Mouse (Mus musculus) megakaryocyte, embryonic 14.5 days (primary cell): ENCODE results near the gene Emilin2. TPM values are rescaled to one million over a fixed set of nuclear protein-coding genes. Genes with fewer than 3 reads are reported as not detected.

Experiments
- H3K27me3 ChIP-seq: replicated peaks from 2 replicates; pipeline ENCODE3; 2012; ENCODE audit warnings: inconsistent platforms
- H3K36me3 ChIP-seq: replicated peaks from 2 replicates; pipeline ENCODE3; 2012; ENCODE audit warnings: low read length, inconsistent platforms, mixed read lengths
- H3K4me1 ChIP-seq: 2 replicates; pipeline ENCODE4 v1.6.1; 2012; ENCODE audit warnings: inconsistent platforms
- H3K4me3 ChIP-seq: replicated peaks from 2 replicates; pipeline ENCODE3; 2012; ENCODE audit warnings: moderate library complexity, mild to moderate bottlenecking, inconsistent platforms
- H3K9me3 ChIP-seq: 2 replicates; pipeline ENCODE4 v1.6.1; 2012; ENCODE audit warnings: inconsistent platforms
- FLI1 ChIP-seq: IDR thresholded peaks from 2 replicates; pipeline ENCODE4 v1.6.1; 2012; ENCODE audit warnings: low read length, inconsistent platforms, mixed read lengths
- GATA1 ChIP-seq: IDR thresholded peaks from 3 replicates; pipeline ENCODE4 v1.6.1; 2012; ENCODE audit warnings: mixed read lengths, low read length, inconsistent platforms, borderline replicate concordance
- polyA plus RNA-seq: library from polyadenylated mRNA; stranded (reverse); fragments of >175 nt; gene quantifications from 2 replicates; pipeline ENCODE4 v1.2.3, GENCODE M21; 2012; ENCODE audit warnings: low replicate concordance; ENCODE audit not compliant: insufficient read depth

Emilin2 gene
- polyA plus RNA-seq, 1 experiment: 271 TPM

DNA sequence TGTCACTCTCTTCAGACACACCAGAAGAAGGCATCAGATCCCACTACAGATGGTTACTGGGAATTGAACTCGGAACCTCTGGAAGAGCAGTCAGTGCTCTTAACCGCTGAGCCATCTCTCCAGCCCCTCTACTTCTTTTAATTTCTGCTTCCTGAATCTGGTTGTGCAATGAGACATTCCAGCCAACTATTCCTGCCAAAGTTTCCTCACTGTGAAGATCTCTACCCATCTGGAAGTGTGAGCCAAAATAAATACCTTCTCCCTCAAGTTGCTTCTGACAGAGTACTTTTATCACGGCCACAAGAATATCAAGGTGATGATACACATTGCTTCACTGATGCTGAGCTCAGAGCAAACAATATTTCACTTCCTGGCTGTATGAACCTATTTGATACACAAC, 7.6 kb upstream of the Emilin2 start:
- H3K36me3 ChIP-seq: no peaks in the 10 kb centered on the region
- H3K4me3 ChIP-seq: no peak overlapping the region
- H3K4me1 ChIP-seq: peaks cover 8% of the 10 kb centered on the region
- H3K27me3 ChIP-seq: peaks cover 2% of the 10 kb centered on the region
- H3K9me3 ChIP-seq: peaks cover 4% of the 10 kb centered on the region
- TF ChIP-seq FLI1 (no peak), GATA1 (no peak)

DNA sequence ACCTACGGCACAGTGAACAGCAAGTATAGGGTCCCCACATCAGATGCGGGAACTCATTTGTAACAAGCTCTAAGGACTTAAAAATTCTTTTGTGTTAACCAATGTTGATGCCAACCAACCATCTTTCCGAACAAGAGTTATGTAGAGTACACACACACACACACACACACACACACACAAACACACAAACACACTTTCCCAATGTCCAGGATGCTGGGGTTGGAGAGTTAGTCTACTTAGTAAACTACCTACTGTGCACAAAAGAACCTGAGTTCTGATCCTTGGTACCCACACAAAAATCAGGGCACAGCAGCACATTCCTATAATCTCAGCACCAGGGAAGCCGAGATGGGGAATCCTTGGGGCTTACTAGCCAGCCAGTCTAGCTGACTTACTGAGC, 5.8 kb upstream of the Emilin2 start:
- Histone ChIP-seq H3K9me3 (peaks cover 4% of the 10 kb centered on the region), H3K4me3 (no peak overlapping the region), H3K27me3 (peaks cover 2% of the 10 kb centered on the region), H3K4me1 (peaks cover 12% of the 10 kb centered on the region), H3K36me3 (no peaks in the 10 kb centered on the region)
- TF ChIP-seq FLI1 (no peak), GATA1 (no peak)

DNA sequence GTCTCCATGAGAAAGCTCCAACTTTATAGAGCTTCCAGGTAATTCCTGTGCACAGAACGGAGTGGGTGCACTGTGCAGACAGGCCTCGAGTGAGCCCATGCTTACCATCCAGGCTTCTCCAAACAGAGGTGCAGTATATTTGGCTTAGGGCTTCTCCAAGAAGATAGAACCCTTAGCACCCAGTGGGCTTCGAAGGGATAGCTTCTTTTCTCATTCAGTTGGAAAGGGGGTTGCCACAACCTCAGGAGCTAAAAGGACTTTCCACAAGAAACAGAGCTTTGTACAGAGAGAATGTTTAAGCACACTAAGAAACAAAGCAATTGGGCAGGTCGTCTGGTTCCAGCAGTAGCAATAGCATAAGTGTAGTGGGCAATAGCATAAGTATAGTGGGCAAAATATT, 2.5 kb upstream of the Emilin2 start:
- peaks cover 38% of the 10 kb centered on the region for H3K4me1 ChIP-seq
- no peaks in the 10 kb centered on the region for H3K9me3 ChIP-seq
- TF ChIP-seq FLI1 (no peak), GATA1 (no peak)
- no peaks in the 10 kb centered on the region for H3K36me3 ChIP-seq
- H3K4me3 ChIP-seq: no peak overlapping the region
- peaks cover 9% of the 10 kb centered on the region for H3K27me3 ChIP-seq

DNA sequence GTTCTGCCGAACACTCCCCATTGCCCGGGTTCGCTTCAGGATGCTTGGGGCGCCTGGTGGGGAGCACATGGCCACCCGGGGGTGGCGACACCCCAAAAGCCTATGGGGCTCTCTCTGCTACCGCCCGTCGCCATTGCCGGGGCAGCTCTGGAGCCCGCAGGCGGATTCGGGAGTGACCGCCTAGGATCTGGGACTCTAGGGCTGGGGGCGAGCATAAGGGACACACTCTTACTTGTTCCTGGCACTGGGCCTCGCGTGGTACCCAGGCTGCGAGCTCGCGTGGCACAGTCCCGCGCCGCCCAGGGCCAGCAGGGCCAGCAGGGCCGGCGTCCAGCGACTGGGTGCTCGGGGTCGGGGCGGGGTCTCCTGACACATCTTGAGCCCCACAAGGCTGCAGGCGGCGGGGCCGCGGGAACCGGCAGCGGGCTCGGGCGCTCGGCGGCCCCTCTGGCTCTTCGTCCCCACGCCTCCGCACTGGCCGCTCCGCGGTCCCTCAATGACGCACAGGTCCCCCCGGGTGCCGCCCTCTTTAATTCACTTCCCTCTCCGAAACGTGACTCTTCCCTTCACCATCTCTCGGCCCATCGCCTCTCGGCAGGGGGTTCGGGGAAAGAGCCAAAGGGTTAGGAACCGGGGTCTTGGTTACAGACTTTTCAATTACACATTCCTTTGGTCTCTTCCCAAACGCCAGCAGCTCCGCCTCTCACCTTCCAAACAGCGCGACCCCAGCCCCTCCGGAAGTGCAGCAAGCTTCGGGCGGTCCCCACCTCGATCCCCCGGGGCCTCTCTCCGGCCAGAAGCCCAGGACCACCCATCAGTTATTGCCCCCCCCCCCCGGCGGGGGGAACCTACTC, 1.1 kb downstream of the Emilin2 start:
- peaks cover 31% of the 10 kb centered on the region for H3K36me3 ChIP-seq
- H3K27me3 ChIP-seq: peaks cover 7% of the 10 kb centered on the region
- H3K4me3 ChIP-seq: peak overlapping the region; percentile 96
- H3K9me3 ChIP-seq: no peaks in the 10 kb centered on the region
- no peak for TF ChIP-seq GATA1
- no peak for TF ChIP-seq FLI1
- H3K4me1 ChIP-seq: peaks cover 68% of the 10 kb centered on the region

- H3K4me3 ChIP-seq: peak overlapping the region; percentile 96
- no peaks in the 10 kb centered on the region for H3K9me3 ChIP-seq
- peaks cover 77% of the 10 kb centered on the region for H3K4me1 ChIP-seq
- H3K27me3 ChIP-seq: peaks cover 7% of the 10 kb centered on the region
- H3K36me3 ChIP-seq: peaks cover 39% of the 10 kb centered on the region
- TF ChIP-seq FLI1 (no peak), GATA1 (no peak)
These were observed 1.9 kb downstream of the Emilin2 start for GRCm38 (mm10) chr17:71309711-71310485.

DNA sequence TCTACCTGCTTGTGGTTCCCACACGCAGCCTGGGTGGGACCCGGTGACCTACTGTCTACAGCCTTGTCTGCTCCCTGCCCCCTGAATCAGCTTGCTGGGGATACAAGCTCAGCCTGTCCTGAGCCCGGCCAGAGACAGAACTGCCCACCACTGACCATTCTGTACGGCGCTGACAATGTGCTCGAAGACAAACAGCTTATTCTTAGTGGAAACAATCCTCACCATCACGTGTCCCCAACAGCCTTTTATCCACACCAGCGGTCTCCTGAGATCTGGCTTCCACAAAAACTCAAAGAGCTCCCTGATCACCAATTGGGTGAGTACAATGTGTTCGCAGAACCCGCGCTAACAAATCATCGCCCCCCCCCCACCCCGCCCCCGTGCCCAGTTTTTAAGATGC, 2.6 kb downstream of the Emilin2 start:
- H3K27me3 ChIP-seq: peaks cover 7% of the 10 kb centered on the region
- H3K4me3 ChIP-seq: peak overlapping the region; percentile 96
- H3K36me3 ChIP-seq: peaks cover 47% of the 10 kb centered on the region
- TF ChIP-seq FLI1 (no peak), GATA1 (no peak)
- H3K4me1 ChIP-seq: peaks cover 84% of the 10 kb centered on the region
- no peaks in the 10 kb centered on the region for H3K9me3 ChIP-seq

- Histone ChIP-seq H3K4me3 (peak overlapping the region; percentile 78), H3K27me3 (peaks cover 7% of the 10 kb centered on the region), H3K36me3 (peaks cover 53% of the 10 kb centered on the region), H3K9me3 (no peaks in the 10 kb centered on the region), H3K4me1 (peaks cover 89% of the 10 kb centered on the region)
- TF ChIP-seq FLI1 (no peak), GATA1 (no peak)
These were observed 3.5 kb downstream of the Emilin2 start for GRCm38 (mm10) chr17:71308296-71308695.

DNA sequence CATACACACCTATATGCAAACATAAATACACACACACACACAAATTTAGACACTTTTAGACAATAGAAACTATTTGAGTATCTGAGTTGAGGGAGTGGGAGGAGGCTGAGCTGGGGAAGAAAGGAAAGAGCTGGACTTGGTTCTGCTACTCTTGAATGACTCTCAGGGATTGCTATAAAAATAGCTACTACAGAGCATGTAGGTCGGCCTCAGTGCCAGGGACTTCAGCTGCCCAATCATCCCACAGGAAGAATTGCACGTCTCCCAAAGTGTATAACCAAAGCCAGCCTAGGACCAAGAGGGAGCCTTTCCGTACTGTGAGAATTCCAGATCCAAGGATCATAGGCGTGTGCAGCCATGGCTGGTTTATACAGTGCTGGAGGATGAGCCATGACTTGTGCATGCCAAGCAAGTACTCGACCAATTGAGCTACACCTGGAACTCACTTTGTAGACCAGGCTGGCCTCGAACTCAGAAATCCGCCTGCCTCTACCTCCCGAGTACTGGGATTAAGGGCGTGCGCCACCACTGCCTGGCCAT, 4.5 kb downstream of the Emilin2 start:
- Histone ChIP-seq H3K4me1 (peaks cover 84% of the 10 kb centered on the region), H3K36me3 (peaks cover 63% of the 10 kb centered on the region)
- TF ChIP-seq GATA1: no peak
- TF ChIP-seq FLI1: no peak

GRCm38 (mm10) chr17:71306716-71307115, 5.1 kb downstream of the Emilin2 start:
- Histone ChIP-seq H3K9me3 (no peaks in the 10 kb centered on the region), H3K4me3 (peak overlapping the region; percentile 44), H3K4me1 (peaks cover 81% of the 10 kb centered on the region), H3K27me3 (peaks cover 7% of the 10 kb centered on the region), H3K36me3 (peaks cover 69% of the 10 kb centered on the region)
- TF ChIP-seq FLI1 (no peak), GATA1 (no peak)

More for the DNA sequence above, 4.5 kb downstream of the Emilin2 start:
- Histone ChIP-seq H3K27me3 (peaks cover 7% of the 10 kb centered on the region), H3K4me3 (peak overlapping the region; percentile 76), H3K9me3 (no peaks in the 10 kb centered on the region)

DNA sequence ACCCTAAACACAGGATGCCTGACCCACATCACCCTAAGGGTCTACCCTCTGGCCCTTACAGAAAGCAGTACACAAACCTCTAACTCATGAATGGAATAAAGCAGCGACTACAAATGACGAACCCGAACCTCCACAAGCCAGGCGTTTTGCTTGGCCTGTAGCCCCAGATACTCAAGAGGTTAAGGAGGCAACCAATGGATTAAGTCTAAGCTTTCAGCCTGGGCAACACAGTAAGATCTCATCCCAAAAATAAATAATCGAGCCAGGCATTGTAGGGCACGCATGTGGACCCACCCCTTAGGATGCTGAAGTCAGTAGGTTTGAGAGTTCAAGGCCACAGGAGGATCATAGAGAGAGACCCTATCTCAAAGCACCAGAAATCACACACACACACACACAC, 5.7 kb downstream of the Emilin2 start:
- Histone ChIP-seq H3K4me3 (no peak overlapping the region), H3K27me3 (peaks cover 7% of the 10 kb centered on the region), H3K9me3 (no peaks in the 10 kb centered on the region), H3K4me1 (peaks cover 79% of the 10 kb centered on the region), H3K36me3 (peaks cover 75% of the 10 kb centered on the region)
- TF ChIP-seq GATA1 (no peak), FLI1 (no peak)
